Mouse (Mus musculus) midbrain, embryonic 13.5 days (tissue): ENCODE measurements around the gene Klhl25. TPM values are rescaled to one million over a fixed set of nuclear protein-coding genes. Genes with fewer than 3 reads are reported as not detected.
"Not testable (repeated sequence)": the region's sequence is repeated elsewhere in the genome, so short reads cannot be mapped to it uniquely, and the experiment has no call there.

Experiments used
- ATAC-seq: fragments of 200-750 bp; cut with Nextera tagmentation; 2 replicates; pipeline ENCODE4 v1.8.0; 2017; ENCODE audit warnings: mild to moderate bottlenecking, moderate TSS enrichment, moderate library complexity
- H3K27ac ChIP-seq: fragments of 300-500 bp; sonication (generic); 2 replicates; pipeline ENCODE4 v1.5.1; 2015; ENCODE audit warnings: inconsistent platforms, mild to moderate bottlenecking, moderate library complexity
- H3K27me3 ChIP-seq: fragments of 300-500 bp; sonication (generic); 2 replicates; pipeline ENCODE4 v1.6.1; 2015; ENCODE audit warnings: mild to moderate bottlenecking, inconsistent platforms
- H3K36me3 ChIP-seq: fragments of 300-500 bp; sonication (generic); 2 replicates; pipeline ENCODE4 v1.6.1; 2015; ENCODE audit warnings: mild to moderate bottlenecking, inconsistent platforms
- H3K4me1 ChIP-seq: fragments of 300-500 bp; sonication (generic); replicated peaks from 2 replicates; pipeline ENCODE4 v1.6.1; 2015; ENCODE audit warnings: inconsistent platforms
- H3K4me2 ChIP-seq: fragments of 300-500 bp; sonication (generic); replicated peaks from 2 replicates; pipeline ENCODE4 v1.6.1; 2015; ENCODE audit warnings: moderate library complexity, mild to moderate bottlenecking, inconsistent platforms
- H3K4me3 ChIP-seq: fragments of 300-500 bp; sonication (generic); replicated peaks from 2 replicates; pipeline ENCODE4 v1.5.1; 2015; ENCODE audit warnings: mild to moderate bottlenecking, inconsistent platforms
- H3K9ac ChIP-seq: fragments of 300-500 bp; sonication (generic); replicated peaks from 2 replicates; pipeline ENCODE4 v1.6.1; 2015; ENCODE audit warnings: mild to moderate bottlenecking, inconsistent platforms
- H3K9me3 ChIP-seq: fragments of 300-500 bp; sonication (generic); 2 replicates; pipeline ENCODE4 v1.6.1; 2016; ENCODE audit warnings: mild to moderate bottlenecking, inconsistent platforms
- WGBS: fragments of 180-500 bp; shearing (Covaris S2); methylation state at CpG from one replicate; pipeline ENCODE4 v1.1.7; 2015; 5-methylcytosine and 5-hydroxymethylcytosine counted together
- polyA plus RNA-seq: library from polyadenylated mRNA; unstranded; fragments of >200 nt; fragmentation: Nextera tagmentation; extraction: Ambion mirVana; gene quantifications from 2 replicates; pipeline ENCODE4 v1.2.1, GENCODE M21; 2015

Klhl25 gene
- polyA plus RNA-seq, 1 experiment from 2014 or later, result 25.8 TPM

- Histone ChIP-seq H3K4me2 (no peak overlapping the region), H3K27me3 (no peaks in the 10 kb centered on the region), H3K9ac (no peak overlapping the region), H3K36me3 (no peaks in the 10 kb centered on the region), H3K4me1 (0 out of 2 replicates have a peak, but pooled peaks cover 5% of the 10 kb centered on the region), H3K9me3 (no peaks in the 10 kb centered on the region), H3K4me3 (no peak overlapping the region), H3K27ac (no peak overlapping the region)
- 88% methylated on average over 4 of the region's 4 CpGs for WGBS
- no peak for ATAC-seq
Measured at GRCm38 (mm10) chr7:75917662-75918061, 69.6 kb downstream of the Klhl25 start.

- not testable (repeated sequence) for H3K4me3 ChIP-seq, H3K9ac ChIP-seq, ATAC-seq, H3K4me2 ChIP-seq, H3K9me3 ChIP-seq, H3K27ac ChIP-seq, H3K36me3 ChIP-seq, H3K4me1 ChIP-seq, H3K27me3 ChIP-seq
- WGBS, result 83% methylated on average over 3 of the region's 3 CpGs
Measured at GRCm38 (mm10) chr7:75919745-75920144, 71.6 kb downstream of the Klhl25 start.
